Mouse (Mus musculus) thymus, postnatal 4 days (tissue): ENCODE measurements around the gene Stat2.
"Not testable (repeated sequence)": the region's sequence is repeated elsewhere in the genome, so short reads cannot be mapped to it uniquely, and the experiment has no call there.

Source experiments
- DNase-seq: peaks from one replicate; pipeline ENCODE4 v3.0.0; 2021

The Stat2 gene

GRCm38 (mm10) chr10:128259946-128260345 lies 10.4 kb upstream of the Stat2 start:
- DNase-seq: peak; percentile 45

GRCm38 (mm10) chr10:128260376-128260775 lies 10.0 kb upstream of the Stat2 start:
- not testable (repeated sequence) for DNase-seq

- DNase-seq: no peak
Measured at GRCm38 (mm10) chr10:128262300-128262699, 8.1 kb upstream of the Stat2 start.

- no peak for DNase-seq
Measured at GRCm38 (mm10) chr10:128263393-128264310, 6.7 kb upstream of the Stat2 start.

- DNase-seq: no peak
Measured at GRCm38 (mm10) chr10:128268371-128268770, 2.0 kb upstream of the Stat2 start, which contains the start of gene Apof. TSS of gene Apof (plus strand) at chr10:128268671.

GRCm38 (mm10) chr10:128269206-128269910 lies 1.0 kb upstream of the Stat2 start:
- no peak for DNase-seq

- no peak for DNase-seq
Measured at GRCm38 (mm10) chr10:128270866-128271265, 507 bp downstream of the Stat2 start.

GRCm38 (mm10) chr10:128271883-128272282 lies 1.5 kb downstream of the Stat2 start:
- DNase-seq: no peak

GRCm38 (mm10) chr10:128272819-128273439 lies 2.6 kb downstream of the Stat2 start:
- not testable (repeated sequence) for DNase-seq

- DNase-seq: not testable (repeated sequence)
Measured at GRCm38 (mm10) chr10:128275374-128275773, 5.0 kb downstream of the Stat2 start.

GRCm38 (mm10) chr10:128278158-128278557 lies 7.8 kb downstream of the Stat2 start:
- DNase-seq: no peak

GRCm38 (mm10) chr10:128280943-128281342 lies 10.6 kb downstream of the Stat2 start:
- DNase-seq: no peak

- no peak for DNase-seq
Measured at GRCm38 (mm10) chr10:128281682-128282081, 11.3 kb downstream of the Stat2 start.

GRCm38 (mm10) chr10:128282886-128283450 lies 12.6 kb downstream of the Stat2 start:
- DNase-seq: no peak

GRCm38 (mm10) chr10:128283604-128284579 lies 13.5 kb downstream of the Stat2 start:
- peak; percentile 85 for DNase-seq

GRCm38 (mm10) chr10:128290594-128290993 lies 20.2 kb downstream of the Stat2 start:
- DNase-seq: not testable (repeated sequence)

- DNase-seq: no peak
Measured at GRCm38 (mm10) chr10:128296370-128297090, 26.2 kb downstream of the Stat2 start.

GRCm38 (mm10) chr10:128297221-128297620 lies 26.9 kb downstream of the Stat2 start:
- no peak for DNase-seq

- no peak for DNase-seq
Measured at GRCm38 (mm10) chr10:128297622-128298021, 27.3 kb downstream of the Stat2 start.

- no peak for DNase-seq
Measured at GRCm38 (mm10) chr10:128298243-128298642, 27.9 kb downstream of the Stat2 start.

GRCm38 (mm10) chr10:128298702-128299171 lies 28.4 kb downstream of the Stat2 start, which contains the start of gene Il23a:
TSS of gene Il23a (minus strand) at chr10:128298752.
- DNase-seq: no peak
